Mouse (Mus musculus): ENCODE measurements around the gene Zfp599.
"Not testable (repeated sequence)": the region's sequence is repeated elsewhere in the genome, so short reads cannot be mapped to it uniquely, and the experiment has no call there.

Zfp599 gene

DNA sequence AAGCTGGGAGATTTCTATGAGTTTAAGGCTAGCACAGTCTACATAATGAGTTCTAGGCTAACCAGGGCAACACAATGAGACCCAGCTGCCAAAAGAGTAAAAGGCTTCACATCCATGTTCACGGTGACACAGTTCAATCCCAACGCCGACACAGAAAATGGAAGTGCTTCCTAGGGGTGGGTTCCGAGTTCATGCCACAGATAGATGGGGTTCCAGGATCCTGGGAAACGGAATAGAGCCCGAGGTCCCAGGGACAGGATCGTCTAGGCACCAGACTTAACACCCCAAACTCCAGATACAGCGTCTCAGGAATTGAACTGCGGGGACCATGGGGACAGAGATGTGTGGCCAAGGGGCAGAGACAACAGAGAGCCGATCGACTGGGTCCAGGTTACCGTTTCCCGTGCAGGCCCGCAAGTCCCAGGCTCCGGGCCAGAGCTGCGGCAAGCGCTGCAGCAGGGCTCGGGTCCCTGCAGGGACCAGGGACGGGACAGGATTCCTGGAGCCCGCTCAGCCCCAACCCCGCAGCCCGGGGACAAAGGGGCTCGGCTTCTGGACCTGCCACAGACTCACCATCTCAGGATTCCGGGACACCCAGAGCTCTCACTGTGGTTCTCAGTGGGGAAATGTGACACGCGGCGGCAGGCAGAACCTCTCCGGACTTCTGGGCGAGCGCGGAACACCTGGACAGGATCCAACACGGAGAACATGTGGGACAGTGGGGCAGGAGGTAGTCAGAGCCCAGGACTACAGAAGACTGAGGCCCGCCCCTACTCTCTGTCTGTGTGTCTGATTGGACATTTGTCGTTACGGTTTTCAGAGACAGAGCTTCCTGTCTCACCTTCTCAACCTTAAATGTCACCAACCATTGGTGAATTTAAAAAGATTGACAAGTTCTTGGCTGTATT lies at the start of gene Zfp599:
Gene Zfp599, minus strand, starts transcription at position 712 of the 908 bp plus-strand sequence.
- in situ Hi-C loops (cut with MboI) = no loop called here

GRCm38 (mm10) chr9:22307920-22308262 lies 48.2 kb upstream of the Zfp599 start:
- in situ Hi-C loops (cut with MboI) = not testable (repeated sequence)

GRCm38 (mm10) chr9:22307156-22307919 lies 47.6 kb upstream of the Zfp599 start, which contains the start of gene Zfp810:
Zfp810 (minus strand) TSS chr9:22307648.
- in situ Hi-C loops (cut with MboI) = no loop called here

DNA sequence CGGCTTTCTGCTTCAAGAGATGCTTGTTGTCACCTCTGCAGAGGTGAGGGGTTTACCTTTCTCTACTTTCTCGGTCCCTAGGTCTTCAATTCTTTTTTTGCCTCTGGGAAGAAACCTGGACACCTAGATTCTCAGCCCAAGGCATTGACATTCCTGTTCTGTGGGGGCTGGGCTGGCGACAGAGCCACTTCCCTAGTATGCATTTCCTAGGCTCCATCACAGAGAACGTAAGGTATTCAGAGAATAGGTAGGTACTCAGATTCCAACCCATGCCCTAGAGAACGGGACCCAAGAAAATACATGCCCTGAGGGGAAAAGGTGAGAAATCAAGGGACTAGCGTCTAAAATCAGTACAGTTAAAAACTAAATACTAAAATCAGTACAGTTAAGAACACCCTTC lies 47.0 kb upstream of the Zfp599 start:
- in situ Hi-C loops (cut with MboI) = no loop called here

- in situ Hi-C loops (cut with MboI) = no loop called here
These were observed 42.5 kb upstream of the Zfp599 start for GRCm38 (mm10) chr9:22302199-22302598.

GRCm38 (mm10) chr9:22278733-22279132 lies 19.0 kb upstream of the Zfp599 start:
- in situ Hi-C loops (cut with MboI) = no loop called here

GRCm38 (mm10) chr9:22268886-22269285 lies 9.2 kb upstream of the Zfp599 start:
- in situ Hi-C loops (cut with MboI) = no loop called here

DNA sequence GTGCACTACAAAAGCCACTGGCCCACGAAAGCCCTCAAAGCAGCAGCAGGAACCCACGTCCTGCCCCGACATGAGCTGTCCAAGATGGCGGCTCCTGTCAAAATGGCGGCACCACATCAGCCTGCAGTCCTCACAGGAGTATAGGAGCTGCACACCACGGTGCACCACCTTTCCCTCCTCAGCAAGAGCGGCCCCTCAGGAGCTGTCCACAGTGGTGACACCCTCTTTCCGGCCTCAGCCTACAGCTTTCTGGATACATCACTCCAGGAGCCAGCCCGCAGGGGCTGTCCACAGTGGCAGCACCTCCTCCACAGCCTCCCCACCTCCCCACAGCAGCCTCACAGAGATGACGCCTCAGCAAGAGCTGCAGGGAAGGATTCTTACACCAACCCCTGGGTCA lies 2.9 kb upstream of the Zfp599 start:
- in situ Hi-C loops (cut with MboI) = no loop called here

GRCm38 (mm10) chr9:22261594-22261993 lies 1.9 kb upstream of the Zfp599 start:
- in situ Hi-C loops (cut with MboI) = no loop called here

DNA sequence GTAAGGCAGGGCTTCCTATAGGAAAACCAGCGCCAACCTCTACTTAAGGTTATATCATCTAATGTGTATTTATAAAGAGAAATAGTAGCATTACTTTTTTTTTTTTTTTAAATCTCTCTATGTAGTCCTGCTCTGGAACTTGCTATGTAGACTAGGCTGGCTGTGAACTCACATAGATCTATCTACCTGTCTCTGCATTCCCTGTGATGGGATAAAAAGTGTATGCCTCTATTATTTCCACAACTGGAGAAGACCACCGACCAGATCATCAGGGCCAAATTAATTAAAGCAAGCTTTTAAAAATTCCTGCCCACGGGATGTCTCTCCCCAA lies 362 bp upstream of the Zfp599 start:
- in situ Hi-C loops (cut with MboI) = no loop called here

DNA sequence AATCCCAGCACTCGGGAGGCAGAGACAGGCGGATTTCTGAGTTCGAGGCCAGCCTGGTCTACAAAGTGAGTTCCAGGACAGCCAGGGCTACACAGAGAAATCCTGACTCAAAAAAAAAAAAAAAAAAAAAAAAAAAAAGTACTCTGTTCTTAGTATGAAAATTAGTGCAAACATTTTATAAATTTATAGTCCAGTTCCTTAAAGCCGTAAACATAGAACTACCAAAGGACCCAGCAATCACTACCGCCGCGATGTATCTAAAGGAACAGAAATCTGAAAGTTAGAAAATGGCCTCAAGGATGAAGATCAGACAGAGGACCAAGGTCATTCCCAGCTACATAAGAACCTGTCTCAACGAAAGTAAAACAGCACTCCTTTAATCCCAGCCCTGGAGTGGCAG lies 911 bp downstream of the Zfp599 start:
- in situ Hi-C loops (cut with MboI) = no loop called here

- in situ Hi-C loops (cut with MboI) = no loop called here
These were observed 3.1 kb downstream of the Zfp599 start for GRCm38 (mm10) chr9:22256579-22256978.

GRCm38 (mm10) chr9:22244242-22244641 lies 15.5 kb downstream of the Zfp599 start:
- in situ Hi-C loops (cut with MboI) = no loop called here

DNA sequence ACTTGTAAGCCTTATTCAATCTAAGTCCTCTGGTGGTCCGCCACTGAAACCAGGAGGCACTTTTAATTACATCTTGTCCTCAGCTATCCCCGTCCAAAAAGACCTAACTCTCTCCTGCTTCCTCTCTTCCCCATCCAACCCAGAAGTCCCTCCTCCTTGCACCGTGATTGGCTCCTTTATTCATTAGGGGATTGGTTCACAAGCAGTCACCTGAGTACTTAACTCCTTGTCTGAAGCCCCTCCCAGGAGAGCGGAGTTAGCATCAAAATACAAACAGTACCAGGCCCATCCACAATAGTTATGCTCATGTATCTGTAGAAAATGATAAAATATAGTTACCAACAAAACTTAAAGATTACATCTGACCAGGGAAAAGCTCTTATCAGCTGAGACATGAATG lies 19.7 kb downstream of the Zfp599 start:
- in situ Hi-C loops (cut with MboI) = no loop called here

DNA sequence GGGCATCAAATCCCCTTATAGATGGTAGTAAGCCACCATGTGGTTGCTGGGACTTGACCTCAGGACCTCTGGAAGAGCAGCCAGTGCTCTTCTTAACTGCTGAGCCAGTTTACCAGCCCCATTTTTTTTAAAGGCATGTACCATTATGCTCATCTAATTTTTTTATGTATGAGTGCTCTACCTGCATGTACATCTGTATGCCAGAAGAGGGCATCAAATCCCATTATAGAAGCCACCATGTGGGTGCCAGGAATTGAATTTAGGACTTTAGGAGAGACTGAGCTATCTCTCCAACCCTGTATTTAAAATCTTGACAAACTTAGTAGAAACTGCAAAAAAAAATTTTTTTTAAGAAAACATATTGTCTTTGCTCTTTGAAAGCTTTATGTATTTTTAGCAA lies 29.1 kb downstream of the Zfp599 start:
- in situ Hi-C loops (cut with MboI) = no loop called here

- in situ Hi-C loops (cut with MboI) = no loop called here
These were observed 29.6 kb downstream of the Zfp599 start for GRCm38 (mm10) chr9:22230061-22230460.

DNA sequence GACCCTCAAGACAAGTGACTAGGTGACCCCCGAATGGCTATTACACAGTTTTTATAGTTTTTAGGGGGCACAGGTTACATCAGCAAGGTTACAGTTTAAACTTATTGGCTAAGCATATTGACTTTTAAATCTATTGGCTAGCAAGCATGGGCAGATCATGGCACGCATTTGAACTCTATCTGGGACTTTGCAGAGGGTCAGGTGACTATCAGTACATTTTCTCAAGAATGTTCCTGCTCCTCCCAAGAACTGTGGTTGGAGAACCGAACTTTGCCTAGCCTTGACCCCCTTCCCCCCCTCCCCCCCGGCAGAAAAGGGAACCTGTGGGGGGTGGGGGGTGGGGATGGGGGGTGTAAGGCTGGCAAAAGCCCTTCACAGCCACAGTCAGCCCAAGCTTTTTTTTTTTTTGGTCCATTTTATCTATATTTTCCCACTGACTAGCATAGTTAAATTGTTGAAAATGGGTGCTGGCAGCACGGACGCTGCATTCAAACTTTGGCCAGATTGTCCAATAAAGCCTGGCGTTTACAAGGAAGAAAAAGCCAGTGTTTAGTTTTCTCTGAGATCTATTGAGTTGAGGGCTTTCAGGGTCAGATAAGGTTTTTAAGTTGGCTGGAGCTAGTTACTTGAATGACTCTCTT lies 30.2 kb downstream of the Zfp599 start:
- in situ Hi-C loops (cut with MboI) = loop anchor here (10.0 kb wide), 1 partner anchor 75 kb away; the partner anchor contains the start of gene Pigyl

GRCm38 (mm10) chr9:22226846-22227245 lies 32.8 kb downstream of the Zfp599 start:
- in situ Hi-C loops (cut with MboI) = loop anchor here (10.0 kb wide), 1 partner anchor 72 kb away; the partner anchor contains the start of gene Pigyl

DNA sequence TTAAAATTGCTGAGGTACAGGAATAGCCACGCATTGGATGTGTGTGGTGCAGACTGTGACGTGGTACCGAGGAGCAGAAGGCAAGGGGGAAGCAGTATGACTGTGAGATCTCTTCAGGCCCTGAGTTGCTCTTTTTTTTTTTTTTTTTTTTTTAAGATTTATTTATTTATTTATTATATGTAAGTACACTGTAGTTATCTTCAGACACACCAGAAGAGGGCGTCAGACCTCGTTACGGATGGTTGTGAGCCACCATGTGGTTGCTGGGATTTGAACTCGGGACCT lies 33.4 kb downstream of the Zfp599 start:
- in situ Hi-C loops (cut with MboI) = loop anchor here (10.0 kb wide), 1 partner anchor 72 kb away; the partner anchor contains the start of gene Pigyl

- in situ Hi-C loops (cut with MboI) = loop anchor here (10.0 kb wide), 1 partner anchor 71 kb away; the partner anchor contains the start of gene Pigyl
These were observed 33.9 kb downstream of the Zfp599 start, which contains the start of gene Zfp809 for GRCm38 (mm10) chr9:22225581-22226388. Zfp809 (plus strand) TSS chr9:22225714.
